Mouse (Mus musculus): ENCODE data around the gene Coro1b.

DNA sequence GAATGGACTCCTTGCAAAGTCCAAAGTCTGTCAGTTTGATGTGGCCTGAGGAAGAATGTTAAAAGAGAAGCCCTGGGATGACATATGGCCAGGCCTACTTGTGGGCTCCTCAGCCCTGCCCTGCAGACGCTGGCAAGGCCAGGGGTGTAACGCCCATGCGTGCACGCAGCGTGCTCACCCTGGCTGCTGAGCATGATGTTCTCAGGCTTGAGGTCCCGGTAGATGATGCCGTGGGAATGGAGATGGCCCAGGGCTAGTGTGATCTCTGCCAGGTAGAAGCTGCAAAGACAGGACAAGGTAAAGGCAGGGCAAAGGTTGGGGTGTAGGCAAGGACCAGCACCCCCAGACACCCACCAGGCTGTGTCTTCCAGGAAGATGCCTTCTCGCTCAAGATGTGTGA lies 10.6 kb downstream of the Coro1b start:
- TF ChIP-seq ZC3H11A (IDR thresholded peaks at IDR 0.05; ENCODE audit: borderline replicate concordance, low read depth, low read length) (no peak), CHD2 (IDR thresholded peaks at IDR 0.05; ENCODE audit: low read depth, low read length) (no peak), HCFC1 (IDR thresholded peaks at IDR 0.05; ENCODE audit: borderline replicate concordance, insufficient read depth, low read length) (no peak)
